Mouse (Mus musculus) heart, adult 2 months (tissue): ENCODE results near the gene Fto.

Experiments
- CTCF ChIP-seq: fragments of 200-600 bp; IDR thresholded peaks from 2 replicates; pipeline ENCODE4 v1.8.1; 2022; ENCODE audit warnings: antibody characterized with exemption, mild to moderate bottlenecking, moderate library complexity
- EP300 ChIP-seq: fragments of 200-500 bp; IDR thresholded peaks from 2 replicates; pipeline ENCODE4 v1.6.1; 2011; ENCODE audit warnings: low read depth, low read length, control low read depth; ENCODE audit not compliant: insufficient read depth
- POLR2A ChIP-seq: fragments of 200-500 bp; IDR thresholded peaks from 2 replicates; pipeline ENCODE4 v1.6.1; 2011; ENCODE audit warnings: mild to moderate bottlenecking, low read depth, low read length, control low read depth; ENCODE audit not compliant: insufficient read depth

- TF ChIP-seq EP300 (no peak), CTCF (no peak), POLR2A (no peak)
Measured at GRCm38 (mm10) chr8:91286237-91286636, 27.1 kb upstream of the Fto start.
